Mouse (Mus musculus) ES-Bruce4 (cell line): ENCODE measurements at regions not wholly inside any gene's neighbourhood (a gene's known extent, or its start where the extent isn't known, plus 50 kb on each side); places are given as distances from the start of the nearest gene placed in this dataset.

Source experiments
- CTCF ChIP-seq: IDR thresholded peaks from one replicate; pipeline ENCODE4 v1.8.1; 2011; ENCODE audit warnings: low read depth, low read length
- POLR2A ChIP-seq: IDR thresholded peaks from one replicate; pipeline ENCODE4 v1.8.1; 2011; ENCODE audit warnings: low read length; ENCODE audit not compliant: insufficient read depth

DNA sequence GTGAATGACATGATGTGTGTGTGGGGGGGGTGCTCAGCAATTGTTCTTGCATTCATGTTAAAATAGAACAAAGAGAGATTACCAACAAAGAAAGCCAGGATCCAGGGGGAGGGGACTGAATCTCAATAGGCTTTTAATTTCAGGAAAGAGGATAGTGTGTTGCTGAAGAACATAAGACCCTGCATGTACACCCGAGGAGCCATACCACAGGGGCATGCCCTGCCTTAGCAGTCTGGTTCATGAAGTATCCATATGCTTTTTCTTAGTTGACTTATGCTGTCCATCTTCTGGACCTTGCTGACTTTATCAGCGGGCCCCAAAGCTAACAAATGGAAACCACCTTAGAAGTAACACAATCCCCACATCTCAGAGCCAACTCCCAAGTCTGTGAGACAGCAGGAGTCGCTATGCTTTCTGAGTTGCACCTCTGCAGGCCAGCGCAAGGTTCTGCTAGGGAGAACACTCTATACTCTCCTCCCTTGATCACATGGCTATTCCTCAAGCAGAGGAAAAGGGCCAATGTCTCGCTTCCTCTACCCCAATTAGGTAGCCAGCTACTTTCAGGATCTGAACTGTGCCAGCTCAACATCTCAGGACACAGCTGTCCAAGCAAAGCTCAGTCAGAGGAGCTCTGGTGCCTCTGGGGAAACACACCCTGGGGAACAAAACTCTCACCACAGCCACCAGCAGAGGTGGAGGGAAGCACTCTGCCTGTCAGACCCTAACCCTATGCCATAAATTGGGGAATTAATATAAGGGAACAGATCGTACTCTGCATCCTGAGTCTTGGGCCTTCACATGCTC, 52.9 kb upstream of the Lmo4 start:
- TF ChIP-seq CTCF (no peak), POLR2A (no peak)
